Mouse (Mus musculus) induced T-regulatory cell, adult 2 months (primary cell): ENCODE measurements around the gene Armc9.
A peak's percentile ranks its signal among the peaks of the same experiment; 100 is the strongest.

Experiments
- DNase-seq: peaks from one replicate; pipeline ENCODE4 v3.0.0-alpha.2; 2012; ENCODE audit warnings: low read depth

Gene Armc9

DNA sequence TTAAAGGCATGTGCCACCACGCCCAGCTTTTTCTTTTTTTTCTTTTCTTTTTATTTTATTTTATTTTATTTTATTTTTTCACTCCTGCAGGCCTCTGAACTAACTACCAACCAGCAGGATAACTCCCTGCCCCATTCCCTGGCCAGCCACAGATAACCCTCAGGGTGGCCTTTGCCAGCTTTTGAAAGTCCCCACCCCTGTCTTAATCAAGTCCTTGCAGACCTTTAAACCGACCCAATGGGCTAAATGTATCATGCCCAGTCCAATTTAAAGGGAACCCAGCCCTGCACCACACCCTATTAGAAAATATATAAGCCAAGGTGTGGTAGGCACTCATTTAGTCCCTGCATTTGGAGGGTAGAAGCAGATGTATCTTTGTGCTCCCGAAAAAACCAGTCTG lies 157.7 kb downstream of the Armc9 start:
- DNase-seq: no peak

DNA sequence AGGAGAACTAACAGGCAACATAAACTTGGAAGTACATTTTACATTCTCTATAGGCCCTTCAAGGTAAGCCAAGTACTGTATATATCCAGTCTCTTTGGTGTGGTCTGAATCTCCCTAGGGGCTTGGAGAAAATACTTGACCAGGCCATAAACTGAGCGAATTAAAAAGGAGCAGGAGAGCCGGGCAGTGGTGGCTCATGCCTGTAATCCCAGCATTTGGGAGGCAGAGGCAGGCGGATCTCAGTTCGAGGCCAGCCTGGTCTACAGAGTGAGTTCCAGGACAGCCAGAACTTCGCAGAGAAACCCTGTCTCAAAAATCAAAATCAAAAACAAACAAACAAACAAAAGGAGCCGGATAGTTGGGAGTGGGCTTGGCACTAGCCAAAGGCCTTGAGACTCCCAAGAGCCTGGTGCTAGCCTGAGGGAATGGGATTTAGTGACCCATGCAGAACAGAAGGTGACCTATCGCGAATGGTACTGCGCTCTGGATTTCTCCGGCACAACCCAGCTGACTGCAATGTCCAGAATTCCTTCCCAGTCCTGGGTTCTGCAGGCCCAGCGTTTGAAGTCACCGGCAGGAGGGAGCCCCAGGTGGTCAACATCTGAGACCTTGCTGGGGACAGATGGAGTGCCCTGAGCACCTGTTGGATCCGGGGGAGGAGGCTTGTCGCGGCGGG lies 158.7 kb downstream of the Armc9 start:
- DNase-seq: no peak

DNA sequence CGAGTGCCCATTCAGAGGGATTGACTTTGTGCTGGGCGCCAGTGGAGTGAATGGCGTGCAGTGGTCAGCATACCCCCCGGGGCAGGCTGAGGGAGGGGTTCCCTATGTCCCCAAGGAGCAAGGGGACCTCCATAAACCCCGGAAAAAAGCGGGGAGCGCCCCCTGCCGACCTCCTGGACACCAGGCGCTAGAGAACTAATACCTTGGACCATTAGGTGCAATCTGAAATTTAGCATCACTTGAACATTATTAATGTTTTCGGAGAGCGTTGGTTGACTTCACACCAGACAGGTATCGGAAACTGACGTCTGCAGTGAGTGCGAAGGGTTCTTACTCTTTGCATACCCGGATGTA lies 159.2 kb downstream of the Armc9 start:
- DNase-seq: peak; percentile 47

DNA sequence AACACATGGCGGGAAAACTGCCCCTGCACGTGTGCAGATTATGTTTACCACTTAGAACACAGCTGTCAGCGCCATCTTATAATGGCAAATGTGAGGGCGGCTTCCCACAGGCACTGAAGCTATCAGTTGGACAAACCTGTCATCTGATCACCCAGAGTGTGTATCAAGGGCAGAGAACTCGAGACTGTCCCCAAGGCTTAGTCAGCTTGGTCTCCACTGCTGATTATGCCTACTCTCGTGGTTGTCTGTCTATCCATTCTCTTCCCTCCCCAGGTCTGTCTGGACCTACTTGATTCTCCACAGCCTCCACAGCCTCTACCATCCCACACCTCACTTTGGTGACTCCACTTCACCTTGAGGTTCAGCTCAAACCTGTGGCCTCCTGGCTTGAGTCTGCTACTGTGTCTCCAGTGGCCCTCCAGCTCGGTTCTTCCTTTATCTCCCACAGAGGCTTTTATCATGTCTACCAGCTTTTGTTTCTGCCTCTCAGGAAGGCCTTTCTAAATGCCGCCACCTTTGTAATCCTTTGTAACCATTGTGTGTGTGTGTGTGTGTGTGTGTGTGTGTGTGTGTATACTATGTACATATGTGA lies 166.3 kb downstream of the Armc9 start:
- no peak for DNase-seq
